Mouse (Mus musculus): ENCODE measurements at regions not wholly inside any gene's neighbourhood (a gene's known extent, or its start where the extent isn't known, plus 50 kb on each side); places are given as distances from the start of the nearest gene placed in this dataset.
A peak's percentile ranks its signal among the peaks of the same experiment; 100 is the strongest.

DNA sequence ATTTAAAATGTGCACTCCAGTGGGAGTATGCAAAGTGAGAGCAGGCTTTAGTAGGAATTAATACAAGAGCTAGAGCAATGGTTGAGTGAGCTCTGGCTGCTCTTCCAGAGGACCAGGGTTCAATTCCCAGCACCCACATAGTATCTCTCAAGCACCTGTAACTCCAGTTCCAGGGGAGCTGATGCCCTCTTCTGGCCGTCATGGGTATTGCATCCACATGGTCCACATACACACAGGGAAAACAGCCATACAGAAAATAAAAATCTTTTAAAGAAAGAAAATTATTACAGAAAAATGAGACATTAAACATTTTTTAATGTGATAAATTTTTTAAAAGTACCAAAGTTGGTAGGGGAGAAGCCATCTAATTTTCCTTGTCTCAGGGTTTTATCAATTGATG lies 196.3 kb downstream of the Cdc5l start:
- DNase-seq = peak; percentile 25

DNA sequence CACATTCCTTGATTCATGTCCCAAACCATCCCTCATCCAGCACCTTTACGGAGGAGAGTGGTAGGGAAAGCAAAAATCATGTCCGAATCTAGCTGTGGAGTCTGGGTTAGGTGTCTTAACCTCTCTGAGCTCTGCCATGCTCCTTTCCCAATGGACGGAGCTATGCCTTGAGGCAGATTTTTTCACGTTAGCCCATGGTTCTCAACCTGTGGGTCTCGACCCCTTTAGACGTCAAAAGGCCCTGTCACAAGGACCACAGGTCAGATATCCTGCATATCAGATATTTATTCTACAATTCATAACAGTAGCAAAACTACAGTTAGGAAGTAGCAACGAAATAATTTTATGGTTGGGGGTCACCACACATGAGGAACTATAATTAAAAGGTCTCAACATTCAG lies 198.1 kb downstream of the Cdc5l start:
- no peak for DNase-seq

DNA sequence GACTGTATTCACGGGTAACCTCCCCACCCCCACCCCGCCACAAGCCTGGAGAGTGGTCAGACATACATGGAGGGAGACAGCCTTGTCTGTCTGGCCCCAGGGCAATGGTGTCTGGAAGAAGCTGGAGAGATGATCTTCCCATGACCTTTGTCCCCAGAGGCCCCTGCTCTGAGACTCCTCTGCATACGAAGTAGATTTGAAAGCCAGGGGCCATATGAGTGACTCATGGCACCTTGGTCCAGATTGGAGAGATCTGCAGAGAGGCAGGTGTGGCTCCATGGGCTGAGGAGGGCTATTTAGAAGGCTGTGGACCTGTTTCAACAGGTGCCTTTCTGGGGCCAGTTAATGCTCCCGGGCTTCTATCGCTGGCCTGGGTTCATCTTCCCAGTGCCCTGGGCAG lies 200.7 kb downstream of the Cdc5l start:
- DNase-seq = no peak

DNA sequence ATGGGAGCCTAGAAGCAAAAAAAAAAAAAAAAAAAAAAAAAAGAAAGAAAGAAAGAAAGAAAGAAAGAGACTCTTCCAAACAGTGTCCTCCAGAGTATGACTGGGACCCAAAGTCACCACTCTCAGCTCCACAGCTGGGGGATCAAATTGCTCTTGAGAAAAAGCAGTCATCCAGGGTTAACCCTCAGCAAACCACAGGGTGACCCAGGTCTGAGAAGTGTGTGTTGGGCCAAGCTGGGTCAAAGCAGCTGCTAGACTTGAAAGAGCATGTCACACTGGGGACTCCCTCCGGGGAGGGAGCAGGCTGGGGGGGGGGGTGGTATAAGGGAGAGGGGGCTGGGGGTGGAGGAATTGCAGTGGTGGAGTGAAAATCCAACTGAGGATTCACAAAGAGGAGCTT lies 206.3 kb downstream of the Cdc5l start:
- no peak for DNase-seq

DNA sequence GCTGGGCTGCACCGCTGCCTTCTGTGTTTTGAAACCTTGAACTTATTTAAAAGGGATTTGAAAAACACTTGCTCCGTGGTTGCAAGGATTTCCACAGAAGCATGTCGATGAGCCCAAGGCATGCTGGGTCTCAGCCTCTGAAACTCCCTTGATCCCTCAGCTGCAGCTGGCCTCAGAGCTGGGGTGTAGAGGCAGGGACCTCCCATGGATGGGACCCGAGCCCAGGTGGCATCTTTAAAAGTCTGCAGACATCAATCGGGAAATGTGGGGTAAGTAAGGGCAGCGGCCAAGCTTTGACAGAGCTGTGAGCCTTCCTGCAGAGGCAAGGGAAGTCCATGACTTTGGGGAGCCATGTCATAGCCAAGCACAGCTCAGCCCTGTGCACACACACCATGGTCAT lies 207.1 kb downstream of the Cdc5l start:
- DNase-seq = peak; percentile 54

DNA sequence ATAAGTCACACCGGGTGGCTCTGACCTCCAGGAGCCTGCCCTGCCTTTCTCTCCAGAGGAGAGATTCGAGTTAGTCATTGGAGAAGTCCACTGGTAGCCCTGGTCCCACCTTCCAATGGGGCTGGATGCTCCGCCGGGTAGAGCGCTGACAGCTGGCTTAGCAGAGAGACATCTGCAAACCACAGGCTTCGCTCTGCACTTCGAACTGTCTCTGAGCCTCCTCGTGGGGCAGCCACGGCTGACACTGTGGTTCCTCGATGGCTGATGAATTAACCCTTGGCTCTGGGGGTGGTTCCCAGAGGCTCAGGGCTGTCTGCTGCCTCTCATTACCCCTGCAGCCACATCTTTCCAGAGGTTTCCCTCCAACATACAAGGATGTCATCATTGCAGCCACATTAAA lies 211.9 kb downstream of the Cdc5l start:
- peak; percentile 29 for DNase-seq

DNA sequence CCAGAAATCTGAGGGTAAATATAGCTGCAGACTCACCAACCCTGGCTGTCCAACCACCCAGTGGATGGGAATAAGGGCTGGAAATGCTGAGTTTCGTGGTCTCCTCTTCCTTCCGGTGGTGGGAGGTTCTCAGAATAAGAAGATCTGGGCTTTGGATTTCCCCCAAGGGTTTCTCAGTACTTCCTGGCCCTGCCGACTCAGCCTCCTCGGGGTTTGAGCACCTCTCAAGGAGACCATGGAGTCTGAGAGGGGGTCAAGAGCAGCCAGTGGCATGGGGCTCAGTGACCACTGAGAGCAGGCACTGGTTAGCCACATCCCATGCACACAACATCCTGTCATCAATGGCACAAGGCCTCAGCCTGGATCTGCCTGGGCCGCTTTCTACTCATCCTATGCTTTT lies 216.4 kb downstream of the Cdc5l start:
- no peak for DNase-seq

DNA sequence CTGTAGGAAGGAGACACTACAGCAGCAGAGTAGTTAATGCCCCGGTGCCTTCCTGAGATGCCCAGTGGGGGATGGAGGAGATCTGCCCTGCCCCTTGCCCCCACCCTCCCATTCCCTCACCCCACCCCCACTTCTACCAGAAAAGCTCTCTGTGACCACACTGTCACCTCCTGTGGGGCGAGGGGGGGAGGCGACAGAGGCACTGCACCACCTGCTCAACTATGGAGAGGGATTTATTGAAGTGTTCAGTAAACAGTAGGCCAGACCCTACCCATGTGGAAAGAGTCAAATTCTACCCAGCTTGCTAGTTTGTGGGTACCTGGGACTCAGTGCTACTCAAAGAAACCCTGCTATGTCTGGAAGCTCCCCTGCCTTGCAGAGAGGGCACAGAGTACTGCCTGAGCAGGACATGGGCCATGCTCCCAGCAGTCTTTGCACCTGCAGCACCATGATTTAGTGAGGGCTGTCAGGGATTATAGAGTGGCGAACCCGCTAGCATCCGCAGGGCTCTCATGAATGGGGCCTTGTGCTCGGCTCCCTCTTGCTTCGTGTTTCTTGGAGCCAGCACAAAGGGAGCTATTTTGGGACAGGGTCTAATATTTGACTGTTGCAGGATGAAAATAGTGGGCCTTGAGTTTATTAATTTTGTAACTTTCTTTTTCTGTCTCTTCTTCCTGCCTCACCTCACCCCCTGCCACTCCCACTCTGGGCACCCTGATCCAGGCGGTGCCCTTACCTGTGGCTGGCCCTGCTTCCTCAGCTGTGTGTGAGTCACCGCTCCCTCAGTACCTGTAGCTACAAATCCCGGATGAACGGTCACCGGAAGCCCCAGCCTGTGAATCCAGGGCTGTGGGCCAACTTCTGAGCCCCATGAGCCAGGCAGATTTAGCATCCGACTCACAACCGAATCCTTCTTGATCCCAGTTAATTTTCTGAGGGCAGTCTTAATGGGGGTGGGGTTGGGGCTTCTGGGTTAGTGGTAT lies 218.2 kb downstream of the Cdc5l start:
- DNase-seq = peak; percentile 43

DNA sequence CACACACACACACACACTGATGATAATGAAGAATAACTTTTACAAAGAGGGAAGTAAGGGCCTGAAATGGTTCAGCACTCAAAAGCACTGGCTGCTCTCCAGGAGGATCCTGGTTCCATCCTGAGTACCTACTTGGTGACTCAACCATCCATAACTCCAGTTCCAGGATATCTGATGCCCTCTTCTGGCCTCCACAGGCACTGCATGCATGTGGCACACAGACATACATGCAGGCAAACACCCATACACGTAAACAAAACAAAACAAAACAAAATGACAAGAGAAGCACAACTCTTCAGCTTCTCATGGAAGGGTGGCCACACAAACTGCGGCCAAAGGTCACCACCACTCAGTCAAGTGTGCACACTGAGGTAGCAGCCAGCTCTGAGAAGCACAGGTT lies 222.6 kb downstream of the Cdc5l start:
- peak; percentile 56 for DNase-seq

DNA sequence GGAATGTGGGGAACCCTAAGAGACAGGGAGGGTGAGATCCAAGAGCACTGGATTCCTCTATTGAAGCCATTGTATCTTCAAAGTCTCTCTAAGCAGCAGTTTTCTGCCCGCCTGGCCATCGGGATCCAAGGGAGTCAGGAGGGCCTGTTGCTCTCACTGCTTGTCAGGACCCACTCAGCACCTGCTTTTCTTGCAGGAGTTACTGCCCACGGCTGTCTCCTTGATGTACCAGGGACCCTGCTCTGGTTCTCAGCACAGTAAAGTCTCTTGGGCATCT lies 224.2 kb downstream of the Cdc5l start:
- no peak for DNase-seq

DNA sequence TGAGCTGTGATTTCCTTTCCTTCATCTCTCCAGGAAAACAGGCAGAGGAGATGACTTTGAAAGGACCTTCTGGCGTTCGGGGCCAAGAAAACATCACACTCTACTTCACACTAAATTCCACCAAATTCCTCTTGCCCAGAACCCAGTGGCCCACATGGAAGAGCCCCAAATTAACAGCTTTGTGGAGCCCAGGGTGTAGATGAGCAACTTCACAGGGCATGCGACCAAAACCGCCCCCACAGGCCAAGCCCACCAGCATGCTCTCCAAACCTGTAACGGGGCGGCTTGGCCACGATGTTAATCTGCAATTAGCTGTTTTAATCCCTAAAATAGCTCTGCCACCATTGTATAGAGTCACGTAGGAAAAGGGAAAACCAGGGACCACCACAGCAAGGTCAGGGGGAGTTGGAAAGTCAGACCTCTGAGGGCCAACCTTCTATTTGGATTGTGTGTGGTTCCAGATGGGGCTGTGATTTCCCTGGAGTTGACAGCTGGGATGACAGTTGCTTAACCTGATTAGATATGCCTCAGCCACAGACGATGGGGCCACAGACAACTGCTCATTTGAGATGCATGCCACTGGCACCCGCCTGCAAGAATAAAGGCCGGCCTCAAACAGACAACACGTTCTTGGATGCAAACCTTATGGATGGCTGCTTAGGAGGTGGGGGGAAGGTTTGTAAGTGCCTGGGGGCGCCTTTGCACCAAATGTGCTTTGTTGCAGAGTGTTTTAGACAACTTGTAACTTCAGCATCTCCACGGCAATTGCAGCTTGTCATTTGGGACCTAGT lies 224.7 kb downstream of the Cdc5l start:
- DNase-seq = no peak

DNA sequence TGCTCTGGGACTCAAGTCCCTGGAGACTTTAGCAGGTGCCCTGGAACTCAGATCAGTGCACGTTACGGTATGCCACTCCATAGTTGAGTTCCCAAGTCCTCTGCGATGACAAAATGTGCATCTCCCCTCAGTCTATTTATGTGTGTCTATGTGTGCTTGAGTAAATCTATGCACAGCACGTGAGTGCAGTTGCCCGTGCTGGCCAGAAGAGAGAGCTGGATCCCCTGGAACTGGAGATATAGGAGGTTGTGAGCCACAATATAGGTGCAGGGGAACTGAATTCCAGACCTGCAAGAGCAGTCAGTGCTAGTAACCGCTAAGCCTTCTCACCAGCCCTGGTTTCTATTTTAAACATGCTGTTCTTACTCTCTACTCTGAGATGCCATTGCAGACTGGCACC lies 237.8 kb downstream of the Cdc5l start:
- DNase-seq = no peak

DNA sequence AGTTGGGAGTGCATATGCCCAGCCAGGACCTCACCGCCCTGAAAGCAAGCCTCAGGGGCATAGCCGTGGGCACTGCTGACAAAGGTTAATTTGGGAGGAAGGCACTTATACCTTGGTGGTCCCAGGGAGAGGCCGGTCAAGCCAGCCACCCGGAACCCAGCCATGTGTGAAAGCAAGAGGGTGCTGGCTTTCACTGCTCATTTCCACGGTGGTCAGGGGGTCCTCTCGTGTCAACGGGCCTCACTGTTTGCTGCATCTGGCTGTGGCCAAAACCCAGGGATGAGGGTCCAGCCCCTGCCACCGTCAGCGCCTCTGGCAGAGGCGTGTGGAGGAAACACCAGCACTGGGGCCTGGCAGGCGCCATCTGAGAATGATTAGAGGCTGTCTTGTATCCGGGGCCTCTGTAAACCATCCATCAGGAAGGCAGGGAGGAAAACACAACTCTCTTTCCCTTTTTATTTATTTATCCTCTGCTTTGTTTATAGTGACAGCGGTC lies 238.7 kb downstream of the Cdc5l start:
- DNase-seq = no peak

DNA sequence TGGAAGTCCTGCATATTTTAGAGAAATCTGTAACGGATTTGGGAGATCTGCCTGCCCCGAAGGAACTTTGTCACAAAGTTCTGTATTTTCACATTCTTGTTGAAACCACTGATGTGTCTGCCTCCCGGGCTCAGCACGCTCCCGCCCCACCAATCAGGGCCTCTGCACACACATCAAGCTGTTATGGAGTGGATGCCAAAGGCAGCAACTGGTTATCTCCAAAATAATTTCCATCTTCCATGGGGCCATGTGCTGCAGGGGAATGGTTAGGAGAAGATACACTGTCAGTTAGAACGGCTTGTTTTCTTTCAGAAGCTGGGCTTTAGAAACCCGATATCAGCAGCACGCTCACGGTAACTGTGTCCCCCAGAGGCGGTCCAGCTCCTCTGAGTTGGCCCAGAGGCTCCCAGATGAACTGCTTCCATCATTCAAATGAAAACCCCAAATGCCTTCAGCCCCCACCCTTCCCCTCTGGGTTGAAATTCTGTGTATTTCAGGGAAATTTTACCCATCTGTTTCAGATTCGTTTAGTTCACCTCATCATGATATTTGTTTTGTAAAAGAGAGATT lies 240.0 kb downstream of the Cdc5l start:
- DNase-seq = no peak

DNA sequence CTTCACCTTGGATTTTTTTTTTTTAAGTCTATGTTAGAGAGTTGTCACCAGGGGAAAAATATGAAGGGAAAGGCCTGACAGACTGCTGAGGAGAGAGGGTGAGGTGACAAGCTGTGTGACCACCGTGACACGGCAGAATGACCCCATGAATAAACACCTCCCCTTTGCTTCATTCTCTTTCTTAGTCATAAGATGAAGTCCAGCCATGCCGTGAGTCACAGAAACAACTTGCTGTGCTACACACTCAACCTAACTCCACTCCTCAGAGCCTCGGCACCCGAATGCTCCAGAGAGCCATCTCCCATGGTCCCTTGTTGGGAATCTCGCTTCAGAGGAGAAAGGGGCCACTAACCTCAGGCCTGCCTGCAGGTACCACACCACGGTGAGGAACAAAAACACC lies 246.1 kb downstream of the Cdc5l start:
- DNase-seq = no peak

DNA sequence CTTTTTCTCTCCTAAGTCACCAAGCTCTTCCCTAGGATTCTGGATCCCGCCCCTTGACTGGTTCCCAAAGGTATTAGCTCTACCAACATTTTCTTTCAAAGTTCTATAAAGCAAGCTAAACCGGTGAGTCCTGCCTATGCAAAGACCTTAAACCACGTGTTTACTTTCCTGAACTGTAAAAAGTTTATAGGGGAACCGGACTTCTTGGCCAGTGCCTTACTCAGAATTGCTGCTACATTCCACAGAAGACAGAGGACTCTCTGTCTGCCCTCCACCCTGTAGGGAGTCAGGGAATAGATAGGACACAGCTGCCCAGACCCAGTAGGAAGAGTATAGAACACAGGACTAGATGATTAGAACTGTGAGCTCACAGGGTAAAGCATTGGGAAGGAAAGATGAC lies 257.2 kb downstream of the Cdc5l start:
- DNase-seq = no peak

DNA sequence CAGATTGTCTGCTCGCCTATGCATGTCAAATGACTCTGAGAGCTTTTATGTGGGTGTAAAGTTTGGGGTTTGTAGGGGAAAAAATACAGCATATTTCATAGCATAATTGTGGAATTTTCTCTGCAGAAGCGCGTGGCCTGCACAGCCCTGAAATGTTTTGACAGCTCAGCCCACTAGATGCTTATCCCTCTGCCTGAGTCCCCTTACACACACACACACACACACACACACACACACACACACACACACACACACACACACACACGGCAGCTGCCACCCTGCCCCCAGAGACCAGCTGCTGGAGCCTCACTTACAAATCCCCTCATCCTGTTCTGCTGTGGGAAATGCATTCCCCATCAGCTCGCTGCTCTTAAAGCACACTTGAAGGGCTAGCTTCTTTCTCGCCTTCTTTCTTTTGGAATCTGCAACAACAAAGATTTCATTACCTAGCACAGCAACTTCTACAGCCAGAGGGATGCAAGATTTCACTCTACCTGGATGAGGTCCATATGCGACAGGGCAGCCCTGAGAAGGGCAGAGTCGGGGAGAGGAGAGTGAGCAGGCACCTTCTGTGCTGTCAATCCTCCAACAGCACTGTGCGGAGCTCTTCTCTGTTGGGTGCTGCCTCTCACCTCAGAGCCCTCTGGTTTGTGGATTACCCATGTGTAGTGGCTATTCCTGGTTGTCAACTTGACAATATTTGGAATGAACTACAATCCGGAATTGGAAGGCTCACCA lies 264.1 kb downstream of the Cdc5l start:
- no peak for DNase-seq
